Mouse (Mus musculus): ENCODE measurements around the gene Cysrt1.

The Cysrt1 gene

DNA sequence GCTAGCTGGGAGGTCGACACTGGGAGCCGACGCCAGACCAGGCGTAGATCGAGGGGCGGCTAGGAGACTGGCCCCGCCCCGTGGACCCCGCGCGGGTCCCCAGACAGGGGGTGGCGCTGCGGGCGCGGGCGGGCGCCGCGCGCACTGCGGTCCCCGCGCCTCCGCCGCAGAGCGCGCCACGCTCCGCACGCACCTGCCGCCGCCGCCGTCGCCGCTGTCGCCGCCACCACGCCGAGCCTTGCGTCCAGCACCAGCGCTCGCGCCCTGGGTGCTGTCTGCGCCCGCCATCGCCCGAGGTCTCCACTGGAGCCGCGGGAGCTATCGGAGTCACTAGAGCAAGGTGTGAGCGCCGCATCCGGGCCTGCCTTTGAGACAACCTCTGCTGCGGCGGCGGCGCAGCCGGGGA is at the start of gene Cysrt1, which contains the start of gene Rnf208:
Gene Cysrt1, minus strand, starts transcription at position 352 of the 406 bp plus-strand sequence.
Gene Rnf208, plus strand, starts transcription at position 155 of the 406 bp plus-strand sequence.
- peak in 1 of 2 experiments; percentile 49 for DNase-seq (ENCODE audit: low spot score in 2 of 2)

GRCm38 (mm10) chr2:25291184-25292053 is 49.2 kb upstream of the Cysrt1 start:
- peak in 1 of 2 experiments; percentile 31 for DNase-seq (ENCODE audit: low spot score in 2 of 2)

GRCm38 (mm10) chr2:25290816-25291130 is 48.5 kb upstream of the Cysrt1 start:
- DNase-seq (ENCODE audit: low spot score in 2 of 2): peak in 1 of 2 experiments; percentile 43

GRCm38 (mm10) chr2:25290101-25290815 is 48.0 kb upstream of the Cysrt1 start:
- DNase-seq (ENCODE audit: low spot score in 2 of 2): peak in 1 of 2 experiments; percentile 66

GRCm38 (mm10) chr2:25289651-25290050 is 47.4 kb upstream of the Cysrt1 start, which contains the start of gene Lrrc26:
Lrrc26 (plus strand) TSS chr2:25289915.
- peak in 1 of 2 experiments; percentile 27 for DNase-seq (ENCODE audit: low spot score in 2 of 2)

DNA sequence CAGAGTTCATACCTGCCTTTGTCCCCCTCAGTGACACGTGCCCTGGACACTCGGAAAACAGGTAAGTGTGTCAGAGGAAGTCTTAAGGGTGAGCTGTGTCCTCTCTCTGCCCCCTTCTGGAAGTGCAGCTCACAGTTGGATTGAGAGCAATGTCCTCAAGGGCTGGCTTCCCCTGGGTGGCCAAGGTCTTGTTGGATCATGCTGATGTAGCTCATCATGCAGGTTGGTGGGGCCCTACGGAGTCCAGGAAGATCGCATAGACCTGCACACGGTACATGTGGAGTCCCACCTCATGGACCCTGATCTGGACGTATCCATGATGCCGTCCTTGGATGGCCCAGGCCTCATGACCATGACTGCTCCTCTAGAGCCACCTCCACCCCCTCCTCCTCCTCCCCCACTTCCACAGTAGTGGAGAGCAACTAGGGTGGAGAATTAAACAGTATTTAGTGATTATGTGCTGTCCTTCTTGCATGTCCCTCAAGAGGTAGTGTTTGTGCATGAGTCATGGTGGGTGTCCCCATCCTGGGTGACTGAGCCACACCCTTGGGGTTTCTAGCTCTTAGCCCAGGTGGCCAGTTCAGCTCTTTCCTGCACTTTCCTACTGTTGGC is 46.6 kb upstream of the Cysrt1 start:
- peak in 1 of 2 experiments; percentile 9 for DNase-seq (ENCODE audit: low spot score in 2 of 2)

- DNase-seq (ENCODE audit: low spot score in 2 of 2): peak in 1 of 2 experiments; percentile 22
Observed at GRCm38 (mm10) chr2:25287927-25288649, 45.8 kb upstream of the Cysrt1 start, which contains the start of gene Tmem210. Tmem210 (plus strand) TSS chr2:25288145.

DNA sequence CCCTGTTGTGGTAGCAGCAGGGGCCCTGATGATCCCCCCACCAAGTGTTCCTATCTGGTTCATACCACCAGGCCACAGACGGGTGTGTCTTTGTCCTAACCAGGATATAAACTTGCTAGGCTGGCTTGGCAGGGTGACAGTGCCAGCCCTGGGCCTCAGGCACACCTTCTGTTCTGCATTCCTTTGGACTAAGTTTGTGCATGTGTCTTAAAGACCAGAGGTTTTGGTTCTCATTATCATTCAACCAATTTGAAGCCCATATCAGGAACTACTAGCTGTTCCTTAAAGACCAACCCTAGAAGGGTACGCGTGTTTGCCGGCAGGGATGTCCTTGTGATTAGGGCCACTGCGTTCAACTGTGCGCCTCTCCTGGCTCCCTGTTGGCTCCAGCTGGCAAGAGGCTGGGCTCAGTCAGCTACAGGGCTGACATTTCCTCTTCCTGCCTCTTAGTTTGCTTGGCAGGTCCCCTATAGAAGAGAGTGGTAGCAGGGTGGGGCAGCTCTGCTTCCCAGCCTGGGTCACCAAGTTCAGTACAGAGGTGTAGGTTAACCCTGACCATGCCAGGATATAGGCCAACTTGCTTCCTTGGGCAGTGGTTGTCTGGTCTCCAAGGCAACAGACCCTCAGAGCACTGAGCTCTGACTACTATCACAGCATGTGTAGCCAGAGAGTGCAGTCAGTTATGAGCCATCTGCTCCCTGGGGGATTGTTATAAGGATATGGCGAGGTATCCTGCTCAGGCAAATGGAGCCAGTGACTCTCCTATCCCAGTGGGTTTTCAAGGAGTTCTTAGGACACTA is 44.8 kb upstream of the Cysrt1 start:
- peak in 1 of 2 experiments; percentile 21 for DNase-seq (ENCODE audit: low spot score in 2 of 2)

DNA sequence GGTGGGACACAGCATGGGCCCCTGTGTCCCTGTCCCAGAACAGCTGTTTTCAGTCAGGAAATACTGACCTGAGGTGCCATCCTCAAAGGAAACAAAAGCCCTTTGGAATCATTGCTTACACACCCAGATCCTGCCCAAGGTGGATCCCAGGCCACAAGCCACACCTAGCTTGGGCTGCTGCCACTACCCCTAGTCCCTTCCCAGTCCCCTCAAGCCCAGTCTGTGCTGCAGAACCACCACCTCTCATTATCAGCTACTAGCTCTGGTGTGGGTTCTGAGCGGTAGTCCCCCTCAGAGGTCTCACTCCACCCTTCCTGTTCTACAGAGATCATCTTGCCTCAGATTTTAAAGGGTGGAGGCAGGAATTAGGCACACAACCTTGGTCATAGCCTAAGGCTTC is 44.1 kb upstream of the Cysrt1 start:
- DNase-seq (ENCODE audit: low spot score in 2 of 2): peak in 1 of 2 experiments; percentile 9

DNA sequence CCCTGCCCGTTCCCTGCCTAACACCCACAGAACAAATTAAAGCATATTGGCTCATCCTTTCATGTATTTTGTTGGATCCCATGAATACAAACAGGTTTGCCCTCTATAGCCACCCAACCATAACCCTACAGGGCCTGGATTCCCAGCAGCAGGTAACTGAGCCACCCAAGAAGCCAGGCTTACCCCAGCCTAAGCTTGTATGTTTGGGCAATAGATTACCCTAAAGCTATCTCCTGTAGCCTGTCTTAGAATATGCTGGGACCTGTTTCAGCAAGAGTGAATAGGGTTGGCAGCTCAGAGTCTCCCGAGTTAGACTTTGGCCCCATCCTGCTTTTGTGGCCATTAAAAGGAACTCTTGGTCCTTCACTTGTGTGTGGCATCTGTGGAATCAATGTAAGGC is 43.3 kb upstream of the Cysrt1 start:
- peak in 1 of 2 experiments; percentile 7 for DNase-seq (ENCODE audit: low spot score in 2 of 2)

GRCm38 (mm10) chr2:25278928-25279882 is 37.0 kb upstream of the Cysrt1 start:
- peak in 1 of 2 experiments; percentile 72 for DNase-seq (ENCODE audit: low spot score in 2 of 2)

DNA sequence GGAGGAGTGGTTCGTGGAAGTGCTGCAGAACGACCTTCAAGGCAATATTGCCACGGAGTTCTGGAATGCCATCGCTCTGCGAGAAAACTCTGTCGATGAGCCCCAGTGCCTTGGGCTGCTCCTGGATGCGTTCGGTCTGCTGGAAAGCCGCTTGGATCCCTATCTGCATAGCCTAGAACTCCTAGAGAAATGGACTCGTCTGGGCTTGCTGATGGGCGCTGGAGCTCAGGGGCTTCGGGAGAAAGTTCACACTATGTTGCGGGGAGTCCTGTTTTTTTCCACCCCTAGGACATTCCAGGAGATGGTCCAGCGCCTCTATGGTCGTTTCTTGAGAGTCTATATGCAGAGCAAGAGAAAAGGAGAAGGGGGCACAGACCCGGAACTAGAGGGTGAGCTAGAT is 30.8 kb upstream of the Cysrt1 start:
- DNase-seq (ENCODE audit: low spot score in 2 of 2): no peak

DNA sequence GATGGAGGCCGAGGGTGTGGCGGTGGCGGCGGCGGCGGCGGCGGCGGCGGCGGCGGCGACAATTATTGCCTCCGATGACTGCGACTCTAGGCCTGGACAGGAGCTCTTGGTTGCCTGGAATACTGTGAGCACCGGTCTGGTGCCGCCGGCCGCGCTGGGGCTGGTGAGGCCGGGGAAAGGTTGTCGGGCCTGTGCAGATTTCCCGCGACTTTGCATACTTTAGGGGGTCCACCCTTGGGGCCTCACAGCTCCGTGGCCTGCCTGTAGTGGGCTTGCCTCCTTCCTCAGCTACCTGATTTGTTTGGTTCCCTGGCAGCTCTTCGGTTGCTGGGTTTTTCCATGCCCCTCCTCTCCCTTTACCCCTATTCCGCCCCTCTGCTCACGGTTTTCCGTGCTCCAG is 30.3 kb upstream of the Cysrt1 start:
- DNase-seq (ENCODE audit: low spot score in 2 of 2): no peak

GRCm38 (mm10) chr2:25271827-25272511 is 29.7 kb upstream of the Cysrt1 start, which contains the start of the genes Ssna1 and Anapc2:
Ssna1 (minus strand) TSS chr2:25272438.
Anapc2 (plus strand) TSS chr2:25272478.
- DNase-seq (ENCODE audit: low spot score in 2 of 2): peak; percentile 93 to 98

DNA sequence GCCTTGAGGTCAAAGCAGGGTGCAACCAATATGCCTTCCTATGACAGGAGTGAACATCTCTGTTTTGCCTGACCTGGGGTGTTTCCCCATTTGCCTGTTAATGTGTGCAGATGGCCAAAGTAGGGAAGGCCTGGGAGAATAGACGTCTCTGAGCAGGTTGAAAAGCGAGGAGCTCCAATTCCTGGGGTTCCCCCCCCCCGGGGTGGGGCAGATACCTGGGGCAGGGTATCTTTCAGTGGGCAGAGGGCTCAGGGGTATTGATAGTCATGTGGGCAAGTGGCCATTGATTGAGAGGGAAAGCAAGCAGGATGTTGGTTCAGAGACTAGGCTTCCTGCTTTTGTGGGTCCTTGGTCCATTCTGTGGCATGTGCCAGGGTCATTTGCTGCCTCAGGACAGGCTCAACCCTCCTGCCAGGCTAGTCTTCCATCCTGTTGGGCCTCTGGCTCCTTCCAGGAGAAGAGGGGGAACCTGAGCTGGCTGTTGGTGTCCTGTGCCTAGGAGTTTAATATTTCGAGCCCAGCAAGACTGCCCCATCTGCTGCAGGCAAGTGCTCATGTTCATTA is 25.6 kb upstream of the Cysrt1 start:
- DNase-seq (ENCODE audit: low spot score in 2 of 2): no peak

DNA sequence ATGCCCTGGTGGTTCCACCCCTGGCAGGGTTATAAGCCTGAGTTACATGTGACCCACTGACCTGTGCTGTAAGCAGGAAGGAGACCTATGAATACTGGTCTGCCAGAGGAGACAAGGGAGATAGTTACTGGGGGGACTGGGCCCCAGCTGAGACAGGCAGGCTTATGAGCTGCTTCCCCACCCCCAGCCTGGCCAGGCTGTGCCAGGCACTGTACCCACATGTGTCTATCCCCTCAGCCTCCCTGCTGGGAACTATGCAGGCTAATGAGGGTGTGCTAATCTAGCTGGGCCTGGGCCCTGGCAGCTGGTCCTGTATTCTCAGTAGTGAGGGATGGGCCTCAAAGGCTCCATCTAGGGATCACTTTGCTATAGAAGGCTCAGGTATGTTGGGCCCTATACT is 25.0 kb upstream of the Cysrt1 start:
- no peak for DNase-seq (ENCODE audit: low spot score in 2 of 2)

DNA sequence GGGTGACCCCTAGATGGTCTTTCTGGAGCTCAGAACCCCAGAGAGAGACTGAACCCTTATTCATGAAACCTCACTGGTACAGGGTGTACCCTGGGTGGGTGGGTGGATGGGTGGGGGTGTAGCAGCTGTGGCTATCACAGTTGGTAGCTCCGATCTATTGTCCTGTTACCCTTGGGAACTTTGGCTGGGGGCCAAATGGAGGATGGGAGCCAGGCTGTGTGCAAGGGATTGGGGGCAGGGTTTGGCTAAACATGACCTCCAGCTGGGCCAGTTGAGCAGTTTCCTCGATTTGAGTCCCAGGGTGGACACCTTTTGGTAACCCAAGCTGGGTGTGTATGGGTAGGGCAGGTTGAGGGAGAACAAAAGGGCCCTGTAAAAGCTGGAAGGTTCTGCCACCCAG is 24.5 kb upstream of the Cysrt1 start:
- peak in 1 of 2 experiments; percentile 31 for DNase-seq (ENCODE audit: low spot score in 2 of 2)
